Mouse (Mus musculus): Measurements from ENCODE around the gene Henmt1. TPM values are rescaled to one million over a fixed set of nuclear protein-coding genes. Genes with fewer than 3 reads are reported as not detected.

The Henmt1 gene
- polyA plus RNA-seq, 1 experiment: not detected

- Histone ChIP-seq H3K36me3 (ENCODE audit: control insufficient read depth, insufficient read depth) (no peaks in the 10 kb centered on the region), H3K4me3 (no peak overlapping the region), H3K4me2 (ENCODE audit: low read depth) (peak overlapping the region; percentile 60), H3ac (ENCODE audit: control insufficient read depth, insufficient read length) (no peak overlapping the region), H3K27me3 (ENCODE audit: control insufficient read depth, insufficient read depth, insufficient read length) (no peaks in the 10 kb centered on the region), H3K79me2 (ENCODE audit: control insufficient read depth, insufficient read depth) (no peaks in the 10 kb centered on the region)
- TF ChIP-seq SRF (IDR thresholded peaks at IDR 0.05; ENCODE audit: control insufficient read depth, insufficient read length, low read depth) (no peak), USF1 (IDR thresholded peaks at IDR 0.05; ENCODE audit: low read depth) (no peak)
Measured at GRCm38 (mm10) chr3:108997284-108997683, 57.6 kb downstream of the Henmt1 start.

GRCm38 (mm10) chr3:108997762-108998161 lies 58.1 kb downstream of the Henmt1 start:
- TF ChIP-seq MAX (IDR thresholded peaks at IDR 0.05; ENCODE audit: low read depth) (no peak), TCF3 (IDR thresholded peaks at IDR 0.05; ENCODE audit: insufficient read length, low read depth) (no peak), CEBPB (IDR thresholded peaks at IDR 0.05; ENCODE audit: insufficient read depth, poor library complexity, severe bottlenecking) (no peak), MYOD1 (IDR thresholded peaks at IDR 0.05; ENCODE audit: control insufficient read depth in 1 of 3, insufficient read length in 2 of 3, low read depth in 2 of 3) (no peak), REST (IDR thresholded peaks at IDR 0.05; ENCODE audit: insufficient read depth, insufficient read length) (no peak), TCF12 (IDR thresholded peaks at IDR 0.05; ENCODE audit: insufficient read depth, poor library complexity, severe bottlenecking) (no peak), POLR2AphosphoS2 (IDR thresholded peaks at IDR 0.05; ENCODE audit: insufficient read length, low read depth) (no peak), POLR2A (IDR thresholded peaks at IDR 0.05; ENCODE audit: insufficient read length, low read depth) (no peak), SRF (IDR thresholded peaks at IDR 0.05; ENCODE audit: control insufficient read depth, insufficient read length, low read depth) (no peak), USF1 (IDR thresholded peaks at IDR 0.05; ENCODE audit: low read depth) (no peak), E2F4 (IDR thresholded peaks at IDR 0.05; ENCODE audit: insufficient read depth) (no peak), MYOG (IDR thresholded peaks at IDR 0.05; ENCODE audit: control insufficient read depth in 1 of 3, insufficient read depth in 1 of 3, insufficient read length in 2 of 3, low read depth in 2 of 3) (no peak)
- Histone ChIP-seq H3K36me3 (ENCODE audit: control insufficient read depth, insufficient read depth) (no peaks in the 10 kb centered on the region), H3K4me2 (ENCODE audit: low read depth) (peak overlapping the region; percentile 60), H3ac (ENCODE audit: control insufficient read depth, insufficient read length) (no peak overlapping the region), H3K79me2 (ENCODE audit: control insufficient read depth, insufficient read depth) (no peaks in the 10 kb centered on the region), H3K4me3 (no peak overlapping the region), H3K27me3 (ENCODE audit: control insufficient read depth, insufficient read depth, insufficient read length) (no peaks in the 10 kb centered on the region)

- no peaks in the 10 kb centered on the region for H3K36me3 ChIP-seq (ENCODE audit: control insufficient read depth, insufficient read depth)
- H3K4me3 ChIP-seq: no peak overlapping the region
- no peak overlapping the region for H3ac ChIP-seq (ENCODE audit: control insufficient read depth, insufficient read length)
- H3K4me2 ChIP-seq (ENCODE audit: low read depth): no peak overlapping the region
- no peaks in the 10 kb centered on the region for H3K79me2 ChIP-seq (ENCODE audit: control insufficient read depth, insufficient read depth)
- no peaks in the 10 kb centered on the region for H3K27me3 ChIP-seq (ENCODE audit: control insufficient read depth, insufficient read depth, insufficient read length)
- TF ChIP-seq POLR2AphosphoS2 (IDR thresholded peaks at IDR 0.05; ENCODE audit: insufficient read length, low read depth) (no peak), TCF12 (IDR thresholded peaks at IDR 0.05; ENCODE audit: insufficient read depth, poor library complexity, severe bottlenecking) (no peak), E2F4 (IDR thresholded peaks at IDR 0.05; ENCODE audit: insufficient read depth) (no peak), POLR2A (IDR thresholded peaks at IDR 0.05; ENCODE audit: insufficient read length, low read depth) (no peak), MYOD1 (IDR thresholded peaks at IDR 0.05; ENCODE audit: control insufficient read depth in 1 of 3, insufficient read length in 2 of 3, low read depth in 2 of 3) (no peak), USF1 (IDR thresholded peaks at IDR 0.05; ENCODE audit: low read depth) (no peak), MYOG (IDR thresholded peaks at IDR 0.05; ENCODE audit: control insufficient read depth in 1 of 3, insufficient read depth in 1 of 3, insufficient read length in 2 of 3, low read depth in 2 of 3) (no peak), SRF (IDR thresholded peaks at IDR 0.05; ENCODE audit: control insufficient read depth, insufficient read length, low read depth) (no peak), CEBPB (IDR thresholded peaks at IDR 0.05; ENCODE audit: insufficient read depth, poor library complexity, severe bottlenecking) (no peak), MAX (IDR thresholded peaks at IDR 0.05; ENCODE audit: low read depth) (no peak), REST (IDR thresholded peaks at IDR 0.05; ENCODE audit: insufficient read depth, insufficient read length) (no peak), TCF3 (IDR thresholded peaks at IDR 0.05; ENCODE audit: insufficient read length, low read depth) (no peak)
Measured at GRCm38 (mm10) chr3:108999173-108999572, 59.5 kb downstream of the Henmt1 start.

GRCm38 (mm10) chr3:109005777-109006176 lies 66.1 kb downstream of the Henmt1 start:
- no peak overlapping the region for H3K4me3 ChIP-seq
- H3ac ChIP-seq (ENCODE audit: control insufficient read depth, insufficient read length): no peak overlapping the region
- no peak for TF ChIP-seq POLR2A (IDR thresholded peaks at IDR 0.05; ENCODE audit: insufficient read length, low read depth)
- no peak for TF ChIP-seq TCF3 (IDR thresholded peaks at IDR 0.05; ENCODE audit: insufficient read length, low read depth)
- TF ChIP-seq POLR2AphosphoS2 (IDR thresholded peaks at IDR 0.05; ENCODE audit: insufficient read length, low read depth): no peak
- TF ChIP-seq REST (IDR thresholded peaks at IDR 0.05; ENCODE audit: insufficient read depth, insufficient read length): no peak
- no peak for TF ChIP-seq TCF12 (IDR thresholded peaks at IDR 0.05; ENCODE audit: insufficient read depth, poor library complexity, severe bottlenecking)
- no peak for TF ChIP-seq E2F4 (IDR thresholded peaks at IDR 0.05; ENCODE audit: insufficient read depth)
- no peak for TF ChIP-seq MYOG (IDR thresholded peaks at IDR 0.05; ENCODE audit: control insufficient read depth in 1 of 3, insufficient read depth in 1 of 3, insufficient read length in 2 of 3, low read depth in 2 of 3)
- TF ChIP-seq MYOD1 (IDR thresholded peaks at IDR 0.05; ENCODE audit: control insufficient read depth in 1 of 3, insufficient read length in 2 of 3, low read depth in 2 of 3): no peak
- TF ChIP-seq USF1 (IDR thresholded peaks at IDR 0.05; ENCODE audit: low read depth): no peak
- TF ChIP-seq MAX (IDR thresholded peaks at IDR 0.05; ENCODE audit: low read depth): no peak
- TF ChIP-seq SRF (IDR thresholded peaks at IDR 0.05; ENCODE audit: control insufficient read depth, insufficient read length, low read depth): no peak
- no peak for TF ChIP-seq CEBPB (IDR thresholded peaks at IDR 0.05; ENCODE audit: insufficient read depth, poor library complexity, severe bottlenecking)
- H3K4me2 ChIP-seq (ENCODE audit: low read depth): peak overlapping the region; percentile 31
- no peaks in the 10 kb centered on the region for H3K27me3 ChIP-seq (ENCODE audit: control insufficient read depth, insufficient read depth, insufficient read length)
- H3K79me2 ChIP-seq (ENCODE audit: control insufficient read depth, insufficient read depth): peaks cover 9% of the 10 kb centered on the region
- H3K36me3 ChIP-seq (ENCODE audit: control insufficient read depth, insufficient read depth): no peaks in the 10 kb centered on the region

GRCm38 (mm10) chr3:109008180-109008579 lies 68.5 kb downstream of the Henmt1 start:
- H3ac ChIP-seq (ENCODE audit: control insufficient read depth, insufficient read length): no peak overlapping the region
- H3K36me3 ChIP-seq (ENCODE audit: control insufficient read depth, insufficient read depth): no peaks in the 10 kb centered on the region
- H3K79me2 ChIP-seq (ENCODE audit: control insufficient read depth, insufficient read depth): peaks cover 9% of the 10 kb centered on the region
- no peak overlapping the region for H3K4me2 ChIP-seq (ENCODE audit: low read depth)
- no peak for TF ChIP-seq USF1 (IDR thresholded peaks at IDR 0.05; ENCODE audit: low read depth)
- no peak for TF ChIP-seq TCF12 (IDR thresholded peaks at IDR 0.05; ENCODE audit: insufficient read depth, poor library complexity, severe bottlenecking)
- no peak for TF ChIP-seq E2F4 (IDR thresholded peaks at IDR 0.05; ENCODE audit: insufficient read depth)
- TF ChIP-seq POLR2A (IDR thresholded peaks at IDR 0.05; ENCODE audit: insufficient read length, low read depth): no peak
- TF ChIP-seq SRF (IDR thresholded peaks at IDR 0.05; ENCODE audit: control insufficient read depth, insufficient read length, low read depth): no peak
- TF ChIP-seq MYOD1 (IDR thresholded peaks at IDR 0.05; ENCODE audit: control insufficient read depth in 1 of 3, insufficient read length in 2 of 3, low read depth in 2 of 3): no peak
- TF ChIP-seq POLR2AphosphoS2 (IDR thresholded peaks at IDR 0.05; ENCODE audit: insufficient read length, low read depth): no peak
- no peak for TF ChIP-seq MAX (IDR thresholded peaks at IDR 0.05; ENCODE audit: low read depth)
- TF ChIP-seq TCF3 (IDR thresholded peaks at IDR 0.05; ENCODE audit: insufficient read length, low read depth): no peak
- TF ChIP-seq CEBPB (IDR thresholded peaks at IDR 0.05; ENCODE audit: insufficient read depth, poor library complexity, severe bottlenecking): no peak
- no peak overlapping the region for H3K4me3 ChIP-seq
- no peaks in the 10 kb centered on the region for H3K27me3 ChIP-seq (ENCODE audit: control insufficient read depth, insufficient read depth, insufficient read length)

Data from myocyte (in vitro differentiated cells).